22 mouse cellular contexts compared by ENCODE assay signal in the genomic region with DNA sequence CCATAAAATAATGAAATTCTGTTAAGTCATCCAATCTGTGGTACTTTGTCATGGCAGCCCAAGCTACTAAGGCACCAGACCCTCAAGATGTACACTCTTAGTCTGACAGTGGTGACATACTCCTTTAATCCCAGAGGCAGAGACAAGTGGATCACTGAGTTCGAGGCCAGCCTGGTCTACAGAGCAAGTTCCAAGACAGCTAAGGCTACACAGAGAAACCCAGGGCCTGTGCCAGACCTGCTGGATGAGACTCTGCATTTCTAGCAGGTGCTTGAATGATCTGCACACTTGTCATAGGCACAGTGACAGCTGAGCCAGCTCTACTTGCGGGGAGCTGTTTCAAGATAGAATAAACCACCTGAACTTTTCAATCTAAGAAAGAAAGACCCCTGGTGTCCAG. TPM values are rescaled to one million over a fixed set of nuclear protein-coding genes. Genes with fewer than 3 reads are reported as not detected.
DNase-seq lines count a peak whose midpoint lies in the region; ATAC-seq lines count a peak whose summit lies in the region.
"Had no signal": no experiment of that assay in that cellular context is flagged by ENCODE, and none has a peak within 500 bp of the region (broad histone marks: within the 10 kb centered on the region; RNA-seq: fewer than 3 reads in every experiment).

No protein-coding gene starts in this region.

- no peak for ATAC-seq in heart, embryonic 14.5 days (ENCODE audit: insufficient number of reproducible peaks, insufficient read depth, low FRiP score, low read depth)
- no peak for ATAC-seq in liver, embryonic 11.5 days (replicated peaks; ENCODE audit: low FRiP score)
- ATAC-seq: forebrain, embryonic 16.5 days; intestine, embryonic 15.5 days; midbrain, embryonic 13.5 days had no signal

- H3K9me3 ChIP-seq in heart, embryonic 14.5 days (ENCODE audit: control insufficient read depth, low read length), result no peaks in the 10 kb centered on the region
- no peaks in the 10 kb centered on the region for H3K9me3 ChIP-seq in liver, embryonic 11.5 days (ENCODE audit: control insufficient read depth, low read length)
- H3K9me3 ChIP-seq: forebrain, embryonic 10.5 days; hindbrain, embryonic 15.5 days; intestine, embryonic 15.5 days; limb, embryonic 15.5 days; midbrain, embryonic 13.5 days had no signal

- no peak for DNase-seq in heart, postnatal 14 days
- peak; percentile 18 for DNase-seq in liver, embryonic 11.5 days (ENCODE audit: low spot score)
- no peak for DNase-seq in liver
- peak; percentile 53 for DNase-seq in thymus, postnatal 14 days
- no peak for DNase-seq in thymus, adult 18-20 months
- no peak for DNase-seq in frontal cortex, postnatal 25 days (ENCODE audit: low spot score in 2 of 2)
- DNase-seq: adrenal gland, postnatal 10 days; cerebellum, adult 18-20 months; cerebellum, postnatal 14 days; gastrocnemius, postnatal 14 days; kidney, adult 9 months; kidney, postnatal 14 days; left cerebral cortex, postnatal 4 days; lung, adult 18-20 months; lung, postnatal 14 days had no signal

- no peak overlapping the region for H3K4me3 ChIP-seq in heart, embryonic 14.5 days (ENCODE audit: control insufficient read depth in 1 of 2, insufficient read depth in 1 of 2, low read depth in 1 of 2, low read length in 2 of 2)
- no peak overlapping the region for H3K4me3 ChIP-seq in liver, embryonic 11.5 days (ENCODE audit: low read depth, low read length)
- H3K4me3 ChIP-seq: forebrain, embryonic 10.5 days; hindbrain, embryonic 15.5 days; intestine, embryonic 15.5 days; limb, embryonic 15.5 days; midbrain, embryonic 13.5 days had no signal

- intact Hi-C loops in heart, postnatal 14 days (cut with DNase I), result no loop called here

- H3K36me3 ChIP-seq in heart, embryonic 14.5 days (ENCODE audit: control insufficient read depth, insufficient read depth, low read length), result no peaks in the 10 kb centered on the region
- no peaks in the 10 kb centered on the region for H3K36me3 ChIP-seq in liver, embryonic 11.5 days (ENCODE audit: control insufficient read depth, insufficient read depth, low read length)
- H3K36me3 ChIP-seq: hindbrain, embryonic 15.5 days; intestine, embryonic 15.5 days; limb, embryonic 15.5 days had no signal

- H3K9ac ChIP-seq in heart, embryonic 14.5 days (ENCODE audit: low read length), result no peak overlapping the region
- no peak overlapping the region for H3K9ac ChIP-seq in liver, embryonic 11.5 days (ENCODE audit: low read depth, low read length)
- H3K9ac ChIP-seq: hindbrain, embryonic 15.5 days; intestine, embryonic 15.5 days; limb, embryonic 15.5 days; midbrain, embryonic 13.5 days had no signal

- WGBS in heart, embryonic 14.5 days, result 48% methylated on average over 2 of the region's 2 CpGs
- WGBS in liver, embryonic 11.5 days, result 79% methylated on average over 2 of the region's 2 CpGs

- peak overlapping the region; percentile 44 to 53 for H3K27ac ChIP-seq in heart, embryonic 14.5 days (replicated peaks in 1 of 2; ENCODE audit: control insufficient read depth in 1 of 2, insufficient read depth in 1 of 2, low read depth in 2 of 2, low read length in 2 of 2)
- H3K27ac ChIP-seq in liver, embryonic 11.5 days (ENCODE audit: low read depth, low read length), result no peak overlapping the region
- H3K27ac ChIP-seq: forebrain, embryonic 10.5 days; hindbrain, embryonic 15.5 days; intestine, embryonic 15.5 days; limb, embryonic 15.5 days; midbrain, embryonic 13.5 days had no signal

- no peaks in the 10 kb centered on the region for H3K27me3 ChIP-seq in heart, embryonic 14.5 days (ENCODE audit: control insufficient read depth, insufficient read depth, low read length)
- no peaks in the 10 kb centered on the region for H3K27me3 ChIP-seq in liver, embryonic 11.5 days (replicated peaks; ENCODE audit: control insufficient read depth, insufficient read depth, low read length)
- H3K27me3 ChIP-seq: hindbrain, embryonic 15.5 days; intestine, embryonic 15.5 days; limb, embryonic 15.5 days; midbrain, embryonic 13.5 days had no signal

- no peak overlapping the region for H3K4me2 ChIP-seq in heart, embryonic 14.5 days (ENCODE audit: low read length)
- no peak overlapping the region for H3K4me2 ChIP-seq in liver, embryonic 11.5 days
- H3K4me2 ChIP-seq: hindbrain, embryonic 15.5 days; intestine, embryonic 15.5 days; limb, embryonic 15.5 days; midbrain, embryonic 13.5 days had no signal

- H3K4me1 ChIP-seq in heart, embryonic 14.5 days (ENCODE audit: control insufficient read depth in 2 of 2, insufficient read depth in 2 of 2, low read length in 2 of 2), result peaks cover 11 to 28% of the 10 kb centered on the region in 2 experiments
- peaks cover 8% of the 10 kb centered on the region for H3K4me1 ChIP-seq in liver, embryonic 11.5 days (replicated peaks; ENCODE audit: control insufficient read depth, insufficient read depth, low read length)
- H3K4me1 ChIP-seq: forebrain, embryonic 10.5 days; hindbrain, embryonic 15.5 days; intestine, embryonic 15.5 days; limb, embryonic 15.5 days; midbrain, embryonic 13.5 days had no signal

RNA-seq across cellular contexts. Expression of gene Vangl2, which starts 33.7 kb away (rescaled TPM):
- 9.2 and 10.0 TPM in 2 replicates for polyA plus RNA-seq in heart, embryonic 14.5 days (2014; fragmentation: Nextera tagmentation; extraction: Ambion mirVana)
- 1 to 10 TPM; 4.3 to 5.9 TPM for total RNA-seq in heart, postnatal 14 days (2021)
- polyA plus RNA-seq in liver, embryonic 11.5 days (2014; fragmentation: Nextera tagmentation; extraction: Ambion mirVana), result 5.4 and 6.2 TPM in 2 replicates

Comparison
In these comparisons a context has a peak if more than half of its experiments do, and no peak if none do; other contexts are left out.
1. DNase-seq: peak in liver, embryonic 11.5 days (single experiment) and thymus, postnatal 14 days (single experiment); none in heart, postnatal 14 days (0 of 2), liver (single experiment), thymus, adult 18-20 months (0 of 2) and frontal cortex, postnatal 25 days (0 of 2).